Mouse (Mus musculus): Measurements from ENCODE around the gene Robo1. TPM values are rescaled to one million over a fixed set of nuclear protein-coding genes. Genes with fewer than 3 reads are reported as not detected.
A peak's percentile ranks its signal among the peaks of the same experiment; 100 is the strongest.

Gene Robo1
- polyA plus RNA-seq, 1 experiment from 2014 or later: 5.7 TPM

- H3K4me1 ChIP-seq (ENCODE audit: control insufficient read depth, low read depth, low read length): no peaks in the 10 kb centered on the region
- 35% methylated on average over 4 of the region's 4 CpGs for WGBS (ENCODE audit: insufficient replicate concordance)
- H3K27me3 ChIP-seq (ENCODE audit: control insufficient read depth, insufficient read depth, low read depth, low read length): no peaks in the 10 kb centered on the region
- 0 out of 2 replicates have a peak overlapping the region, but pooled peaks have one; percentile 17 for H3K4me2 ChIP-seq (ENCODE audit: low read depth, low read length)
- no peak for ATAC-seq (ENCODE audit: low read depth)
- H3K9ac ChIP-seq (ENCODE audit: low read depth, low read length): no peak overlapping the region
- H3K4me3 ChIP-seq (ENCODE audit: low read depth, low read length): no peak overlapping the region
- H3K9me3 ChIP-seq (replicated peaks; ENCODE audit: control insufficient read depth, low read length): no peaks in the 10 kb centered on the region
- no peak overlapping the region for H3K27ac ChIP-seq (ENCODE audit: low read length)
- H3K36me3 ChIP-seq (ENCODE audit: control insufficient read depth, insufficient read depth): no peaks in the 10 kb centered on the region
Measured at GRCm38 (mm10) chr16:72649314-72649713, 341.2 kb downstream of the Robo1 start.

- no peak for ATAC-seq (ENCODE audit: low read depth)
- Histone ChIP-seq H3K4me3 (ENCODE audit: low read depth, low read length) (no peak overlapping the region), H3K9me3 (replicated peaks; ENCODE audit: control insufficient read depth, low read length) (no peaks in the 10 kb centered on the region), H3K27ac (ENCODE audit: low read length) (no peak overlapping the region), H3K4me1 (ENCODE audit: control insufficient read depth, low read depth, low read length) (no peaks in the 10 kb centered on the region), H3K4me2 (ENCODE audit: low read depth, low read length) (no peak overlapping the region), H3K27me3 (ENCODE audit: control insufficient read depth, insufficient read depth, low read depth, low read length) (no peaks in the 10 kb centered on the region), H3K9ac (ENCODE audit: low read depth, low read length) (no peak overlapping the region), H3K36me3 (ENCODE audit: control insufficient read depth, insufficient read depth) (no peaks in the 10 kb centered on the region)
- 72% methylated on average over 9 of the region's 9 CpGs for WGBS (ENCODE audit: insufficient replicate concordance)
Measured at GRCm38 (mm10) chr16:72655411-72655810, 347.3 kb downstream of the Robo1 start.

- Histone ChIP-seq H3K4me1 (ENCODE audit: control insufficient read depth, low read depth, low read length) (no peaks in the 10 kb centered on the region), H3K4me3 (ENCODE audit: low read depth, low read length) (peak overlapping the region; percentile 64), H3K9me3 (replicated peaks; ENCODE audit: control insufficient read depth, low read length) (no peaks in the 10 kb centered on the region), H3K27ac (ENCODE audit: low read length) (peak overlapping the region; percentile 88), H3K36me3 (ENCODE audit: control insufficient read depth, insufficient read depth) (no peaks in the 10 kb centered on the region), H3K4me2 (ENCODE audit: low read depth, low read length) (peak overlapping the region; percentile 49), H3K27me3 (ENCODE audit: control insufficient read depth, insufficient read depth, low read depth, low read length) (peaks cover 4% of the 10 kb centered on the region; the same call in 1 of the 2 replicates), H3K9ac (ENCODE audit: low read depth, low read length) (peak overlapping the region; percentile 39)
- peak; percentile 73 for ATAC-seq (ENCODE audit: low read depth)
- WGBS (ENCODE audit: insufficient replicate concordance): under 1% methylated on average over 26 of the region's 26 CpGs
Measured at GRCm38 (mm10) chr16:72662837-72663350, 354.8 kb downstream of the Robo1 start.

GRCm38 (mm10) chr16:72663351-72664232 is 355.5 kb downstream of the Robo1 start:
- Histone ChIP-seq H3K9me3 (replicated peaks; ENCODE audit: control insufficient read depth, low read length) (no peaks in the 10 kb centered on the region), H3K27me3 (ENCODE audit: control insufficient read depth, insufficient read depth, low read depth, low read length) (peaks cover 4% of the 10 kb centered on the region; the same call in 1 of the 2 replicates), H3K27ac (ENCODE audit: low read length) (peak overlapping the region; percentile 53), H3K4me1 (ENCODE audit: control insufficient read depth, low read depth, low read length) (no peaks in the 10 kb centered on the region), H3K36me3 (ENCODE audit: control insufficient read depth, insufficient read depth) (no peaks in the 10 kb centered on the region), H3K4me3 (ENCODE audit: low read depth, low read length) (peak overlapping the region; percentile 64), H3K4me2 (ENCODE audit: low read depth, low read length) (peak overlapping the region; percentile 49), H3K9ac (ENCODE audit: low read depth, low read length) (peak overlapping the region; percentile 39)
- peak; percentile 78 for ATAC-seq (ENCODE audit: low read depth)
- 1% methylated on average over 55 of the region's 55 CpGs for WGBS (ENCODE audit: insufficient replicate concordance)

GRCm38 (mm10) chr16:72664233-72664613 is 356.1 kb downstream of the Robo1 start:
- H3K4me2 ChIP-seq (ENCODE audit: low read depth, low read length): peak overlapping the region; percentile 49
- no peak overlapping the region for H3K27ac ChIP-seq (ENCODE audit: low read length)
- H3K4me3 ChIP-seq (ENCODE audit: low read depth, low read length): peak overlapping the region; percentile 64
- under 1% methylated on average over 12 of the region's 12 CpGs for WGBS (ENCODE audit: insufficient replicate concordance)
- H3K36me3 ChIP-seq (ENCODE audit: control insufficient read depth, insufficient read depth): no peaks in the 10 kb centered on the region
- no peaks in the 10 kb centered on the region for H3K9me3 ChIP-seq (replicated peaks; ENCODE audit: control insufficient read depth, low read length)
- H3K4me1 ChIP-seq (ENCODE audit: control insufficient read depth, low read depth, low read length): no peaks in the 10 kb centered on the region
- peaks cover 4% of the 10 kb centered on the region; the same call in 1 of the 2 replicates for H3K27me3 ChIP-seq (ENCODE audit: control insufficient read depth, insufficient read depth, low read depth, low read length)
- peak overlapping the region; percentile 53 for H3K9ac ChIP-seq (ENCODE audit: low read depth, low read length)
- peak; percentile 39; the same call in 1 of the 2 replicates for ATAC-seq (ENCODE audit: low read depth)

- Histone ChIP-seq H3K4me2 (ENCODE audit: low read depth, low read length) (peak overlapping the region; percentile 49), H3K9me3 (replicated peaks; ENCODE audit: control insufficient read depth, low read length) (no peaks in the 10 kb centered on the region), H3K36me3 (ENCODE audit: control insufficient read depth, insufficient read depth) (no peaks in the 10 kb centered on the region), H3K4me3 (ENCODE audit: low read depth, low read length) (peak overlapping the region; percentile 64), H3K4me1 (ENCODE audit: control insufficient read depth, low read depth, low read length) (no peaks in the 10 kb centered on the region), H3K9ac (ENCODE audit: low read depth, low read length) (no peak overlapping the region; the same call in 1 of the 2 replicates), H3K27me3 (ENCODE audit: control insufficient read depth, insufficient read depth, low read depth, low read length) (peaks cover 4% of the 10 kb centered on the region; the same call in 1 of the 2 replicates), H3K27ac (ENCODE audit: low read length) (no peak overlapping the region)
- ATAC-seq (ENCODE audit: low read depth): no peak
- 33% methylated on average over 4 of the region's 4 CpGs for WGBS (ENCODE audit: insufficient replicate concordance)
Measured at GRCm38 (mm10) chr16:72664806-72665205, 356.7 kb downstream of the Robo1 start.

- Histone ChIP-seq H3K27me3 (ENCODE audit: control insufficient read depth, insufficient read depth, low read depth, low read length) (peaks cover 4% of the 10 kb centered on the region; the same call in 1 of the 2 replicates), H3K4me3 (ENCODE audit: low read depth, low read length) (peak overlapping the region; percentile 10; the same call in 1 of the 2 replicates), H3K9me3 (replicated peaks; ENCODE audit: control insufficient read depth, low read length) (no peaks in the 10 kb centered on the region), H3K4me1 (ENCODE audit: control insufficient read depth, low read depth, low read length) (no peaks in the 10 kb centered on the region), H3K4me2 (ENCODE audit: low read depth, low read length) (peak overlapping the region; percentile 31), H3K27ac (ENCODE audit: low read length) (no peak overlapping the region), H3K36me3 (ENCODE audit: control insufficient read depth, insufficient read depth) (no peaks in the 10 kb centered on the region), H3K9ac (ENCODE audit: low read depth, low read length) (no peak overlapping the region)
- no peak for ATAC-seq (ENCODE audit: low read depth)
- 6% methylated on average over 5 of the region's 5 CpGs for WGBS (ENCODE audit: insufficient replicate concordance)
Measured at GRCm38 (mm10) chr16:72665454-72665853, 357.3 kb downstream of the Robo1 start.

DNA sequence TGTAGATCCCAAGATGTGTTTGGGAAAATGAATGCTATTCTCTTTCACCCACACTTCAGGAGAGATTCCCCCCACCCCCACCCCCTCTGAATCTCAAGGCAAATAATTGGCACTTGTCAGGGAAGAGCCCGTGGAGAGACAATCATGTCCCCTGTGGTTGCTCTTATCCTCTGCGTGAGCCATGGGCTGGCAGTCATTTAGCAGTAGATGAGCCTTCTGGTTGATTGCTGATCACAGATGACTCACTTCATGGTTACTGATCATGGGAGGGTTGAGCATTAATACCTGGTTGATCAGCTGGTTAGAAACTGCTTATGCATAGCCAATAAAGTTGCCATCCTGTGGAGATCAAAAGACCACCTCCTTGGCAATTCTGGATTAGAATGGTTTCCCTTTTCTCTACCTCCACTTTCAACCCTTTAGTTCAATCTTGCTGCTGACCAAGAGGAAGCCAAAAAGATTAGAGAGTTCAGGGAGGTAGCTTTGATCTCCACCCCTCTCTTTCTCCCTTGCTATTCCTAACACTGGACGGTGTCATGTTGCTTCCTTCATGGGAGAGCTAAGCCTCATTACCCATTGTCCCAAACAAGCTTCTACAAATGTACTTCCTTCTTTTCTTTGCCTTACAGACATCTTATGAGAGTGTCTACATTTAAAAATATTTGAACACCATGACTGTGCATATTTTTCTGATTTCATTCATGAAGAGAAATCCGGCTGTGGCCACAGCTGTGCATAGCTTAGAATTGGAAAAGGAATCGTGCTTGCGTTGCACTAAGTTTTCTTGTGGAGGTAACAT is 362.3 kb downstream of the Robo1 start:
- no peaks in the 10 kb centered on the region for H3K4me1 ChIP-seq (ENCODE audit: control insufficient read depth, low read depth, low read length)
- WGBS (ENCODE audit: insufficient replicate concordance): 40% methylated on average over 6 of the region's 6 CpGs
- H3K4me2 ChIP-seq (ENCODE audit: low read depth, low read length): no peak overlapping the region
- no peak for ATAC-seq (ENCODE audit: low read depth)
- H3K9me3 ChIP-seq (replicated peaks; ENCODE audit: control insufficient read depth, low read length): no peaks in the 10 kb centered on the region
- no peak overlapping the region for H3K9ac ChIP-seq (ENCODE audit: low read depth, low read length)
- H3K27ac ChIP-seq (ENCODE audit: low read length): no peak overlapping the region
- H3K27me3 ChIP-seq (ENCODE audit: control insufficient read depth, insufficient read depth, low read depth, low read length): no peaks in the 10 kb centered on the region
- no peaks in the 10 kb centered on the region for H3K36me3 ChIP-seq (ENCODE audit: control insufficient read depth, insufficient read depth)
- H3K4me3 ChIP-seq (ENCODE audit: low read depth, low read length): no peak overlapping the region
